Mouse (Mus musculus) neural tube, embryonic 13.5 days (tissue): ENCODE data around the gene Gm20425. TPM values are rescaled to one million over a fixed set of nuclear protein-coding genes. Genes with fewer than 3 reads are reported as not detected.

ENCODE experiments used
- ATAC-seq: fragments of 200-750 bp; cut with Nextera tagmentation; 2 replicates; pipeline ENCODE4 v1.8.0; 2017; ENCODE audit warnings: low read depth, mild to moderate bottlenecking, moderate TSS enrichment, moderate library complexity
- H3K27ac ChIP-seq: fragments of 300-500 bp; sonication (generic); replicated peaks from 2 replicates; pipeline ENCODE4 v1.5.1; 2015; ENCODE audit warnings: moderate library complexity, mild to moderate bottlenecking, inconsistent platforms
- H3K27me3 ChIP-seq: fragments of 300-500 bp; sonication (generic); 2 replicates; pipeline ENCODE4 v1.6.1; 2015; ENCODE audit warnings: mild to moderate bottlenecking, inconsistent platforms
- H3K36me3 ChIP-seq: fragments of 300-500 bp; sonication (generic); 2 replicates; pipeline ENCODE4 v1.6.1; 2015; ENCODE audit warnings: mild to moderate bottlenecking, inconsistent platforms
- H3K4me1 ChIP-seq: fragments of 300-500 bp; sonication (generic); replicated peaks from 2 replicates; pipeline ENCODE4 v1.6.1; 2015; ENCODE audit warnings: inconsistent platforms
- H3K4me2 ChIP-seq: fragments of 300-500 bp; sonication (generic); 2 replicates; pipeline ENCODE4 v1.6.1; 2015; ENCODE audit warnings: inconsistent platforms, mild to moderate bottlenecking, moderate library complexity
- H3K4me3 ChIP-seq: fragments of 300-500 bp; sonication (generic); 2 replicates; pipeline ENCODE4 v1.5.1; 2015; ENCODE audit warnings: mild to moderate bottlenecking, inconsistent platforms
- H3K9ac ChIP-seq: fragments of 300-500 bp; sonication (generic); 2 replicates; pipeline ENCODE4 v1.6.1; 2015; ENCODE audit warnings: moderate library complexity, mild to moderate bottlenecking, inconsistent platforms
- H3K9me3 ChIP-seq: fragments of 300-500 bp; sonication (generic); 2 replicates; pipeline ENCODE4 v1.6.1; 2016; ENCODE audit warnings: inconsistent platforms
- WGBS: fragments of 180-500 bp; shearing (Covaris S2); methylation state at CpG from one replicate; pipeline ENCODE4 v1.1.7; 2015; 5-methylcytosine and 5-hydroxymethylcytosine counted together
- polyA plus RNA-seq: library from polyadenylated mRNA; unstranded; fragments of >200 nt; fragmentation: Nextera tagmentation; extraction: Ambion mirVana; gene quantifications from 2 replicates; pipeline ENCODE4 v1.2.1, GENCODE M21; 2015

Gene Gm20425
- polyA plus RNA-seq, 1 experiment from 2014 or later = 3.5 TPM

DNA sequence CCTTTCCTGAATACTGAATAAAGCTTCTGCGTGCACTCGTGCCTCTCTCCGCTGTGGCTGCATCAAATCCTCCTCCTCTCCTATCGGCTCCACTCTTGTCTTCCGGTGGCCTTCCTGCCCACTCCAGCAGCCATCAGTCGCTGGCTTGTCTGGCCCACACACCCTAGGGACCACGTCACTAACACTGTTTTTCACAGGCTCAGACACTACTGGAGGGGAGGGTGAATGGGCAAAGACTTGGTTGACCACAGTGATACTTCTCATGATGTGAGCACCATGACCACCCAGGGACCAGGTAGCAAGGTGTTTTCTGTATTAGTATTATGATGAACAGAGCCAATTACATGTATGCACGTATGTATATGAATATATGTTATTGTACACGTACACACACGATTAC, 83.8 kb downstream of the Gm20425 start:
- no peak overlapping the region for H3K9ac ChIP-seq
- peaks cover 53% of the 10 kb centered on the region for H3K4me1 ChIP-seq
- no peaks in the 10 kb centered on the region for H3K27me3 ChIP-seq
- H3K4me2 ChIP-seq = no peak overlapping the region
- H3K9me3 ChIP-seq = 0 out of 2 replicates have a peak, but pooled peaks cover 3% of the 10 kb centered on the region
- ATAC-seq = peak; percentile 48
- peak overlapping the region; percentile 82 for H3K27ac ChIP-seq
- H3K4me3 ChIP-seq = no peak overlapping the region
- 53% methylated on average over 10 of the region's 10 CpGs for WGBS
- peaks cover 33% of the 10 kb centered on the region for H3K36me3 ChIP-seq

DNA sequence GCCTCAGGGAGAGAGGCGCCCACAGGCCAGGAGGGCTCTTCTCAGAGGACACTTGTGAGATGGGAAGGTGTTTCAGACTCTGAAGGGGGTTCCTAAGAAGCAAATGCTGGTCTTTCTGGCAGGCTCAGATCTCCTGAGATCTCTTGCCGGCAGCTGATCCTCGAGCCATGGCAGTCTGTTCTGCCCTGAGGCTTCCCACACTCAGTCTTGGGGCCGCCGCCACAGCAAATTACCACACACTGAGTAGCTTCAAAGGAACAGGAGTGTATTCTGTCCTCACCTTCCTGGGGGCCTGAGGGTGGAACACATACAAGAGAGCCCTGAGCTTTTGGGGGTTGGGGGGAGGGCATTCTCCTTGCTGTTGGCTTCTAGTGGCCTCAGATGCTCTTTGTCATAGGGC, 84.8 kb downstream of the Gm20425 start:
- no peak overlapping the region for H3K4me2 ChIP-seq
- H3K9ac ChIP-seq = no peak overlapping the region
- H3K27ac ChIP-seq = peak overlapping the region; percentile 82
- H3K27me3 ChIP-seq = no peaks in the 10 kb centered on the region
- 0 out of 2 replicates have a peak, but pooled peaks cover 1% of the 10 kb centered on the region for H3K9me3 ChIP-seq
- ATAC-seq = no peak
- 38% methylated on average over 5 of the region's 5 CpGs for WGBS
- no peak overlapping the region for H3K4me3 ChIP-seq
- peaks cover 37% of the 10 kb centered on the region for H3K36me3 ChIP-seq
- peaks cover 58% of the 10 kb centered on the region for H3K4me1 ChIP-seq

DNA sequence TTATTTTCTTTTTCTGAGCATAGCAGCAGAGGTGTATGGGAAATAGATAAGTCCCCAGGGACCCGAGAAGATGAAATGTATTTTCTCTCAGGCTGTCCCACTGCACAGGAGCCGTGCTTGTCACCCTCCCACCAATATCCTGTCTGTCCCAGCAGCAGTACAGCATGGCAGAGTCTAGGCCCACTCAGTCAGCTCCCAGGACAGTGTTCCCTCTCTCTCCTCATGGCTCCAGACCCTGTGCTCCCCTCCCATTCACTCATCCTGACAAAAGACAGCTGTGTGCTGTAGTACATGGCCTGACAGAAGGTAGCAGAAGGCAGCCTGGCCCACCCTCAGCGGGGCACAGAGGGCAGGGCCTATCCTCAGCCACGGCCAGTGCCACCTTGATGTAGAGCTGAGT, 86.2 kb downstream of the Gm20425 start:
- 50% methylated on average over 4 of the region's 4 CpGs for WGBS
- Histone ChIP-seq H3K36me3 (peaks cover 34% of the 10 kb centered on the region), H3K27ac (peak overlapping the region; percentile 65), H3K9ac (peak overlapping the region; percentile 3), H3K4me3 (no peak overlapping the region), H3K27me3 (no peaks in the 10 kb centered on the region), H3K4me1 (peaks cover 73% of the 10 kb centered on the region), H3K4me2 (no peak overlapping the region), H3K9me3 (no peaks in the 10 kb centered on the region)
- no peak for ATAC-seq

DNA sequence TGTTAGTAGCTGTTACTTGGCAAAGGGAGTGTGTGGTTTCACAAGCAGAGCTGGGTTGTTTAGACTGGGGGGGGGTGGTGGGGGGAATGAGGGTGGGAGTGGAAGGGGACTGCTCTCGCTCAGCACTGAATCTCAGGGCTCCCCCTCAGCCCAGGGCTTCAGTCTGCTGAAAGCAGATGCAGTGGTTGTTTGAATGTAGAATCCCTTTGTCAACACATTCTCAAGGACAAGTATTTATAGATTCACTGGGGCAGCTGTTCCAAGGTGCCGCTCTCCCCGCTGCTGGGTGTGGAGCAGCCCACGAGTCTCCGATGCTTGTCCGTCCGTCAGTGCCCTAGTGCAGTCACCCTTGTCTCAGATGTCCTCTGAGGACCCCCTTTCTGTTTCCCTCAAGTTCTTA, 88.8 kb downstream of the Gm20425 start:
- Histone ChIP-seq H3K9me3 (no peaks in the 10 kb centered on the region), H3K36me3 (peaks cover 34% of the 10 kb centered on the region), H3K4me1 (peaks cover 69% of the 10 kb centered on the region), H3K27me3 (no peaks in the 10 kb centered on the region), H3K9ac (no peak overlapping the region), H3K4me2 (no peak overlapping the region), H3K4me3 (no peak overlapping the region), H3K27ac (no peak overlapping the region)
- WGBS = 92% methylated on average over 7 of the region's 7 CpGs
- no peak for ATAC-seq

DNA sequence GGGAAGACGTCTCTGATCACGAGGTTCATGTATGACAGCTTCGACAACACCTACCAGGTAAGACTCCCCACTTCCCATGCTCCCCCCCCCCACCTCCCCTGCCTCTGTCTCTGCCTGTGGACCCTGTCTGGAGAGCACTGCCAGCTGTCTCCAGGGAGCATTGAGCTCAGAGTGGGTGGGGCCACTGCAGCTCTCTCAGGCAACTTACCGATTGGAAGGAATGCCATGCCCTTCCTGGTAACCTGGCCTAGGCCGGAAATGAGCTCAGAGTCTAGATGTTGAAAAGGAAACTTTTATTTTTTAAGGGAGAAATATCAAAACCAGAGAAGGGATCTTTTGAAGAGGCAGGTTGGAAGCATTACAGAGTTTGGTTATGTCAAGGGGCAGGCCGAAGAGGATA, 89.7 kb downstream of the Gm20425 start:
- no peaks in the 10 kb centered on the region for H3K9me3 ChIP-seq
- ATAC-seq = no peak
- H3K27me3 ChIP-seq = no peaks in the 10 kb centered on the region
- no peak overlapping the region for H3K4me3 ChIP-seq
- peaks cover 69% of the 10 kb centered on the region for H3K4me1 ChIP-seq
- no peak overlapping the region for H3K4me2 ChIP-seq
- H3K9ac ChIP-seq = no peak overlapping the region
- no peak overlapping the region for H3K27ac ChIP-seq
- 86% methylated on average over 6 of the region's 6 CpGs for WGBS
- H3K36me3 ChIP-seq = peaks cover 34% of the 10 kb centered on the region

Other genes starting within 250 kb of the Gm20425 start
- 1.6 and 2.3 TPM in 2 replicates for gene Slco2a1, start 241.6 kb downstream of the Gm20425 start, polyA plus RNA-seq
- 82.5 and 86.2 TPM in 2 replicates for gene Rab6b, start 118.5 kb downstream of the Gm20425 start, polyA plus RNA-seq
- 51.5 and 56.3 TPM in 2 replicates for gene Srprb, start 28.2 kb downstream of the Gm20425 start, polyA plus RNA-seq
- 27.1 and 41.0 TPM in 2 replicates for gene Trf, start 137 bp upstream of the Gm20425 start, polyA plus RNA-seq
- 1.4 and 1.6 TPM in 2 replicates for gene 1300017J02Rik, start 74.8 kb upstream of the Gm20425 start, polyA plus RNA-seq
- 20.6 and 24.6 TPM in 2 replicates for gene Topbp1, start 74.9 kb upstream of the Gm20425 start, polyA plus RNA-seq
- 78.1 and 88.3 TPM in 2 replicates for gene Cdv3, start 135.5 kb upstream of the Gm20425 start, polyA plus RNA-seq